Mouse (Mus musculus) intestine, embryonic 16.5 days (tissue): ENCODE data around the gene Hint3. TPM values are rescaled to one million over a fixed set of nuclear protein-coding genes. Genes with fewer than 3 reads are reported as not detected.

ENCODE experiments used
- polyA plus RNA-seq: library from polyadenylated mRNA; unstranded; fragments of >200 nt; fragmentation: Nextera tagmentation; extraction: Ambion mirVana; gene quantifications from 2 replicates; pipeline ENCODE4 v1.2.1, GENCODE M21; 2015

The Hint3 gene
- polyA plus RNA-seq, 1 experiment from 2014 or later: 37.9 TPM

Other genes starting within 250 kb of the Hint3 start
- 24.0 and 27.7 TPM in 2 replicates for gene Trmt11, start 28.9 kb downstream of the Hint3 start, polyA plus RNA-seq
- gene Ncoa7, start 173.7 kb upstream of the Hint3 start, polyA plus RNA-seq: 8.1 and 9.4 TPM in 2 replicates
- gene Hey2, start 213.2 kb upstream of the Hint3 start, polyA plus RNA-seq: 2.9 TPM in 2 replicates